Mouse (Mus musculus): ENCODE measurements around the gene Parp8. TPM values are rescaled to one million over a fixed set of nuclear protein-coding genes. Genes with fewer than 3 reads are reported as not detected.

Parp8 gene
- polyA plus RNA-seq, 1 experiment from 2014 or later = 39.9 TPM

DNA sequence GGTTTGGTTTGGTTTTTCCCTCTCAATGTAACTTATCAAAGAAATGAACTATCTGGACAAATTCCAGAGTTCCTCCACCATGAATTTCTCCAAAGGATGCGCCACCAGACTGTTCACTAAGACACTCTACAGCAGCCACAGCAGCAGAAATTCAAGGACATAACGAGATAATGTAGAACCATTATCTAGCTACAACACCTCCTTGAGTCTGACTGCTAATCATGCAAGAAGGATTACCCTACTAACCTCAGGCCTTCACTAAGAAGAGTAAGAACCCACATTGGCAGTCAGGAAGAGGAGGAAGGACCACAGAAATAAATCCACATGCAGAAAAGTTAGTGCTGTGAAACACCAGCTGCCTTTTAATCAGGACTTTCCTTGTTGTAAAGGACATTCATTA, 11.8 kb downstream of the Parp8 start:
- no peak for ATAC-seq (ENCODE audit: low FRiP score)
- Histone ChIP-seq H3K4me2 (no peak overlapping the region), H3K4me3 (replicated peaks) (no peak overlapping the region), H3K9ac (replicated peaks) (no peak overlapping the region), H3K27ac (replicated peaks) (no peak overlapping the region), H3K27me3 (replicated peaks) (no peaks in the 10 kb centered on the region), H3K9me3 (replicated peaks) (no peaks in the 10 kb centered on the region), H3K4me1 (peaks cover 6% of the 10 kb centered on the region; the same call in 1 of the 2 replicates), H3K36me3 (no peaks in the 10 kb centered on the region; the same call in 1 of the 2 replicates)
- 80% methylated on average over 2 of the region's 2 CpGs for WGBS

DNA sequence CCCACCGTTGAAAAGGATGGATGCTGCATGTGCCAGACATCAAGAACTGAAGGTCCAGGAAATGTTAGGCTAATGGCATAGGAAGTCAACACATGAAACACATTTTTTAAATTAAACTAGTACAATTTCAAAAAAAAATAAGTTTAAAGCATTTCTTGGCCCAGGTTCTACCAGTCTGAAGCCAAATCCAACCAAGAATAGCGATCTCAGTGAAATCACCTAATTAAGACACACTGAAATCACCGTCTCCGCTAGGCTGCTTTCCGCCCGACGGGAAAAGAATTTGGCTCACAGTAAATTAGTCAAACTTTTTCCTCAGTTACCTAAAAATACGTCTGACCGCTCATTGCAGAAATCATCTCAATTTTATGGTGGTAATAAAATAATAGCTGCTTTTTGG, 13.3 kb downstream of the Parp8 start:
- no peak overlapping the region for H3K4me2 ChIP-seq
- 90% methylated on average over 9 of the region's 9 CpGs for WGBS
- no peak overlapping the region for H3K9ac ChIP-seq (replicated peaks)
- no peak overlapping the region for H3K4me3 ChIP-seq (replicated peaks)
- ATAC-seq (ENCODE audit: low FRiP score) = no peak
- no peaks in the 10 kb centered on the region for H3K27me3 ChIP-seq (replicated peaks)
- H3K4me1 ChIP-seq = peaks cover 6% of the 10 kb centered on the region; the same call in 1 of the 2 replicates
- H3K36me3 ChIP-seq = no peaks in the 10 kb centered on the region; the same call in 1 of the 2 replicates
- no peaks in the 10 kb centered on the region for H3K9me3 ChIP-seq (replicated peaks)
- no peak overlapping the region for H3K27ac ChIP-seq (replicated peaks)

DNA sequence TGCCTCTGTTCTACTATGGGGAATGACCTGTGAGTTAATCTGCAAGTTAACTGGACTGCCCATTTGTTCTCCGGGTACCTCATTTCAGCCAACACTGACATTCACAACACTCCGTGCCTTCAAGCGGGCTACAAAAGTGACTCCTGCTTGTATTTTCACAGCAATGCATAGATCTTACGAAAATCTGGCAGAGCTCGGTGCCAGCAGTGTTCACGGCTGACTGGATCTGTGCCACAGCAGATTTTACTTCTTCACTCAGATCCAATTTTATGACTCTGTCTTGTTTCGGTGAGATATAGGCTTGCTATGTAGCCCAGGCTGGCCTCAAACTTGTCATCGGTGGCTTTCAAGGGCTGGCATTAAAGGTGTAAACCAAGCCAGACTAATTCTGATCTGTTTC, 15.2 kb downstream of the Parp8 start:
- H3K4me1 ChIP-seq = peaks cover 15% of the 10 kb centered on the region
- 0 out of 2 replicates have a peak, but pooled peaks have one; percentile 18 for ATAC-seq (ENCODE audit: low FRiP score)
- H3K4me3 ChIP-seq (replicated peaks) = no peak overlapping the region
- H3K9me3 ChIP-seq (replicated peaks) = no peaks in the 10 kb centered on the region
- H3K9ac ChIP-seq (replicated peaks) = no peak overlapping the region
- 58% methylated on average over 8 of the region's 8 CpGs for WGBS
- no peaks in the 10 kb centered on the region for H3K27me3 ChIP-seq (replicated peaks)
- H3K4me2 ChIP-seq = no peak overlapping the region
- H3K36me3 ChIP-seq = no peaks in the 10 kb centered on the region; the same call in 1 of the 2 replicates
- H3K27ac ChIP-seq (replicated peaks) = peak overlapping the region; percentile 41; the same call in 1 of the 2 replicates

DNA sequence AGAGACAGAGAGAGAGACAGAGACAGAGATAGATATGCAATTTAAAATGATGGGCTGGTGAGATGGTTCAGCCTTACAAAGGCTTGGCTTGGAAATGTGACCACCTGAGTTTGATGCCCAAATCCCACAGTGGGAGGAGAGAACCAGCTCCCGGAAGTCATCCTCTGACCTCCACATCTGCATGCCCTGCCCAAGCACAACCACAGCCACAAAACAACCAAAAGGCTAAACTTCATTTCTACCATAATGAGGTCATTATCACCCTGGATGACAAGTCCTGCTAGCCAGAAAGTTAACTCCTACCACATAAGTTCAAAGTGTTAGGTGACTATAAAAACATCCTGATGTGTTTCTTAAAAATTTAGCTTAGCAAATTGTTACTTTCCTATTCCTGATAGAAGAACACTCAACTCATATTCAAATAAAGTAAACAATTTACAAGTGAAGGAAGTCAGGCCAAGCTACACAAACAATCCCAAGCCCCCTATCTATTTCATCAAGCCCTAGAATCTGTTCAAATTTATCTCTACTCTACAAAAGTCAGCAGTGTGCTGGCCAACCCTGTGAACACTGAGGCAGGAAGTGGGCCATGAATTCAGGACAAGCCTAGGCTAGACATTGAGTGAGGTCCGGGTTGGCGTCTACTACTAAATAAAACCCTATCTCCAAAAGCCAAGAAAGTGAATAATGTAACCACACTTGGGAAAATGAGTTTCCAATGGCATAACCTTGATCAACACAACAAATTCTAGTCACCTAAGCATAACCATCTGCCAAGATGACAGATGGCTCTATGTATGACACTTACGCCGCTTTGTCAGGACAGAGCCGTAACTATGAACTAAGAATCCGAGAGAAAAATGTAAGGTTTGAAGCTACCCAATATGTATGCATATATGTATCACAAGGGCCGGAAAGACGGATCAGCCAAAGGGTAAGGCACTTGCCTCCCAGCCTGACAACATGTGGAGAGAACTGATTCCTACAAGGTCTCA, 17.0 kb downstream of the Parp8 start:
- Histone ChIP-seq H3K36me3 (no peaks in the 10 kb centered on the region; the same call in 1 of the 2 replicates), H3K4me3 (replicated peaks) (no peak overlapping the region), H3K9me3 (replicated peaks) (no peaks in the 10 kb centered on the region), H3K9ac (replicated peaks) (no peak overlapping the region), H3K4me2 (no peak overlapping the region), H3K4me1 (peaks cover 15% of the 10 kb centered on the region), H3K27ac (replicated peaks) (no peak overlapping the region), H3K27me3 (replicated peaks) (no peaks in the 10 kb centered on the region)
- 94% methylated on average over 9 of the region's 9 CpGs for WGBS
- no peak for ATAC-seq (ENCODE audit: low FRiP score)

DNA sequence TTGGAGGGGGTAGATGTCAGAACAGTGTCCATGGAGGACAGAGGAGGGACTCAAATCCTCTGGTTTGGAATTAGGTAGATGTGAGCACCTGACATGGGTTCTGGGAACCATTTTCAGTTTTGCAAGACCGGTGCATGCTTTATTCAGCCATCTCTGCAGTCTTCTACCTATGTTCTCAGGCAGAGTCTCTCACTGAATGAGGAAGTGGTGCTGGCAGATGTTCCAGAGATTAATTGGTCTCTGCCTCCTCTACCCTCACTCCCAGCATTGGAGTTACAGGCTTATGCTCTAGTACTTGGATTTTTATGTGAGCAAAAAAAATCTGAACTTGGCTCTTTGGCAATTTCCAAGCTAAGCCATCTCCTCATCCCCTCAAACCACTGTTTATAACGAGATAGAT, 17.8 kb downstream of the Parp8 start:
- no peak for ATAC-seq (ENCODE audit: low FRiP score)
- 98% methylated on average over 2 of the region's 2 CpGs for WGBS

DNA sequence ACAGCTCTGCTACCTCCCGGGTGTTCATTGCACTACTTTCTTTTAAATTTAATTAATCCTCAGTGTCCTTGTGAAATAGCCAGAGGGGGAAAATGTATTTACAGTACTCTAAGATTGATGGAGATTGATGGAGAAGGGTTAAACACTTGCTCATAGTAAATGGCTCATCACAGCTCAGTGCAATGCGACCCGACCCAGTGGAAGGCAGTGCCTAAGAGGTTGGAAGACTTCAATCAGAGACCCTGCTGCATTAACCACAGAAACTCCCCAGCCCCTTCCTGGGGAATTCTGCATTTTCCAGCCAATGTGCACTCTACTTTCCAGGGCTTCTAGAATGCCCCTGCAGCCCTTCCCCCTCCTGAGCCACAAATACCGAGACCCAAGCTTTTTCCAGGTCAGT, 18.7 kb downstream of the Parp8 start:
- no peak for ATAC-seq (ENCODE audit: low FRiP score)
- Histone ChIP-seq H3K4me2 (no peak overlapping the region), H3K4me1 (peaks cover 15% of the 10 kb centered on the region), H3K9me3 (replicated peaks) (no peaks in the 10 kb centered on the region), H3K4me3 (replicated peaks) (no peak overlapping the region), H3K27me3 (replicated peaks) (no peaks in the 10 kb centered on the region), H3K36me3 (no peaks in the 10 kb centered on the region), H3K27ac (replicated peaks) (no peak overlapping the region), H3K9ac (replicated peaks) (no peak overlapping the region)
- WGBS = 31% methylated on average over 4 of the region's 4 CpGs

More for the DNA sequence above, 17.8 kb downstream of the Parp8 start:
- Histone ChIP-seq H3K9ac (replicated peaks) (no peak overlapping the region), H3K4me3 (replicated peaks) (no peak overlapping the region), H3K9me3 (replicated peaks) (no peaks in the 10 kb centered on the region), H3K4me2 (no peak overlapping the region), H3K27ac (replicated peaks) (no peak overlapping the region), H3K4me1 (peaks cover 15% of the 10 kb centered on the region), H3K36me3 (no peaks in the 10 kb centered on the region; the same call in 1 of the 2 replicates), H3K27me3 (replicated peaks) (no peaks in the 10 kb centered on the region)

DNA sequence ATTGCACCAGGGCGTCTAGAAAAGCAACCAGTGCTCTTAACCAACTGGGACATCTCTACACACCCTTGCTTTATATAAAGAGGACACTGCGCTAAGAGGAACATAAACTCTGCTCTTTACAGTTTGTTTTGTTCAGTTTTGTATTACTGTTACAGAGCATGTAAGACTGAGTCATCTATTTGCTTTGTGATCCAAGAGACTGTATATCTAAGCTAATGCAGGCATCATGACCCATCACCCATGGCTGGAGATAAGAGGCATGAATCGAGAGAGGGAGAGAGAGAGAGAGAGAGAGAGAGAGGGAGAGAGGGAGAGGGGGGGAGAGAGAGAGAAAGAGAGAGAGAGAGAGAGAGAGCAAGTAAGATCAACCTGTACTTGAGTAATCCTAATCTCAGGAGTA, 24.8 kb downstream of the Parp8 start:
- H3K27me3 ChIP-seq (replicated peaks) = no peaks in the 10 kb centered on the region
- WGBS = 89% methylated on average over 3 of the region's 3 CpGs
- H3K4me2 ChIP-seq = no peak overlapping the region
- H3K4me3 ChIP-seq (replicated peaks) = no peak overlapping the region
- H3K9ac ChIP-seq (replicated peaks) = no peak overlapping the region
- ATAC-seq (ENCODE audit: low FRiP score) = no peak
- H3K27ac ChIP-seq (replicated peaks) = no peak overlapping the region
- no peaks in the 10 kb centered on the region for H3K4me1 ChIP-seq
- no peaks in the 10 kb centered on the region for H3K9me3 ChIP-seq (replicated peaks)
- H3K36me3 ChIP-seq = no peaks in the 10 kb centered on the region; the same call in 1 of the 2 replicates

DNA sequence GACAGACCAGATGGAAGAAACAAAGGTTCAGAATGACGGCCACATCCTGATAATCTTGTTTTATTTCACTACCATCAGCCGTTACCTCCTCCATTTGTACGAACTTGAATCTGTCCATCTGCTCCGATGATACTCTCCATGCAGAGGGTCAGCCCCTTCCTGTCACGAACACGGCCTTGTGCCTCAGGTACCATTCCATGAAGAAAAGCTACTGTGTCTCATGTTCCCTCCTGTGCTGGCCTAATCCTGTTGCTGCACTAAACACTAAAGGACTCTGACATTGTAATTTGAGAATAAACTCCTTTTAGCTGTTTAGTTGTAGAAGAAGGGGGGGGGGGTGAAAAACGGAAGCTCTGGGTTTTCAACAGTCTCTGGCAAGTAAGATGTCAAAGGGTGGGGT, 33.8 kb downstream of the Parp8 start:
- H3K36me3 ChIP-seq = no peaks in the 10 kb centered on the region
- no peak overlapping the region for H3K27ac ChIP-seq (replicated peaks)
- no peaks in the 10 kb centered on the region for H3K27me3 ChIP-seq (replicated peaks)
- no peak overlapping the region for H3K4me3 ChIP-seq (replicated peaks)
- H3K4me1 ChIP-seq = peaks cover 14% of the 10 kb centered on the region
- ATAC-seq (ENCODE audit: low FRiP score) = no peak
- H3K9me3 ChIP-seq (replicated peaks) = no peaks in the 10 kb centered on the region
- WGBS = 81% methylated on average over 7 of the region's 7 CpGs
- no peak overlapping the region for H3K4me2 ChIP-seq
- H3K9ac ChIP-seq (replicated peaks) = no peak overlapping the region

DNA sequence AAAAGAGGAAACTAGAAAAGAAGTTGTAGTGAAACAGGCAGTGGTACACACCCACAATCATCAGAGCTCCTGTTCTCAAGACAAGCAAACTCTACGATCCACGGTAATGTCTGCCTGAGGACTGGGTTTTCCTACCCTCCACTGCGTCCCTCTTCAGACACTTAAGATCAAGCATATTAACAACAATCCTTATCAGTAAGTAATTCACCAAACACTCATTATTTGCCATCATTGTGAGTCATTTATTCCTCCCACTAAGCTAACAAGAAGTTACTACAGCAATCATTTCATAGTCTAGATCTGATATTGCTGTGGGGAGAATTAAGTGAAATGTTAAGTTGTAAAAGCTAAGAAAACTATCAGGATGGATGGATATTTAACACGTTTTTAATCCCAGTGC, 35.0 kb downstream of the Parp8 start:
- peaks cover 14% of the 10 kb centered on the region for H3K4me1 ChIP-seq
- H3K27ac ChIP-seq (replicated peaks) = no peak overlapping the region
- no peak overlapping the region for H3K4me2 ChIP-seq
- H3K4me3 ChIP-seq (replicated peaks) = no peak overlapping the region
- WGBS = 76% methylated on average over 4 of the region's 4 CpGs
- H3K27me3 ChIP-seq (replicated peaks) = no peaks in the 10 kb centered on the region
- H3K9me3 ChIP-seq (replicated peaks) = no peaks in the 10 kb centered on the region
- no peaks in the 10 kb centered on the region for H3K36me3 ChIP-seq
- H3K9ac ChIP-seq (replicated peaks) = no peak overlapping the region
- no peak for ATAC-seq (ENCODE audit: low FRiP score)

DNA sequence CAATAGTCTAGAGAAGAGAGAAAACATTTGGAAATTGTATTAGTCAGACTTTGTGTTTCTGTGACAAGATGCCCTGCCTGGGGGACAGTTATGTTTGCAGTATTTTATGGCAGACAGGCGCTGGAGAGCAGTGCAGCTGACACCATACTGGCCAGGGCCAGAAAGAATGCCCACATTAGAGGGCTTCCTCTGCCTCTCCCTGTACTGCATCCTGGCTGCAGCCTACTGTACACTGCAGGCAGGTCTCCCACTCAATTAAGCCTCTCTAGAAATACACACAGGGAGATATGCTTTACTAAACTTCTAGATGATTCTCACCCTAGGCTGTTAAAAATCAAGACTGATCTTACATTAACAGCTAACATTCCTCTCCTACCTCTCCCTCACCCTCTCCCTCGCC, 36.6 kb downstream of the Parp8 start:
- Histone ChIP-seq H3K9me3 (replicated peaks) (no peaks in the 10 kb centered on the region), H3K27ac (replicated peaks) (no peak overlapping the region), H3K4me1 (peaks cover 14% of the 10 kb centered on the region), H3K4me3 (replicated peaks) (no peak overlapping the region), H3K27me3 (replicated peaks) (no peaks in the 10 kb centered on the region), H3K4me2 (no peak overlapping the region), H3K36me3 (no peaks in the 10 kb centered on the region), H3K9ac (replicated peaks) (no peak overlapping the region)
- ATAC-seq (ENCODE audit: low FRiP score) = no peak
- 64% methylated on average over 2 of the region's 2 CpGs for WGBS

DNA sequence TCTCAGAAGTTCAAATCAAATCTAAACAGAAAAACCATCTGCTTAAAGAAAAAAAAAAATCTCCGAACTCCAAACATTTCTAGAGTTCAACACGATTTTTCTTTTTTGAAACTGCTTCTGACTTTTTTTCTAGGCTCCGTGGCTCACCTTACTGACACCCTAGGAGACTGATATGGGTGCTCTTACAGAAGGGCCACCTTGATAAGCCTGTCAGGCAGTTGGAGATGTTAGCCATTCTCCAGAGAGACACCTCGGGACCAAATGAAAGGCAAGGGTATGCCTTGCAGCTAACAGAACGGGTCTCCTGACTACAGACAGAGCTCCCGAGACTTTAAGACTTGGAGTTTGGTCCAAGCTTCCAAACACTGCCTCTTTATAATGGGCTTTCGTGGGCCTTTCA, 37.1 kb downstream of the Parp8 start:
- H3K27ac ChIP-seq (replicated peaks) = no peak overlapping the region
- 81% methylated on average over 7 of the region's 7 CpGs for WGBS
- H3K27me3 ChIP-seq (replicated peaks) = no peaks in the 10 kb centered on the region
- no peak overlapping the region for H3K9ac ChIP-seq (replicated peaks)
- no peaks in the 10 kb centered on the region for H3K36me3 ChIP-seq
- peaks cover 14% of the 10 kb centered on the region for H3K4me1 ChIP-seq
- H3K4me3 ChIP-seq (replicated peaks) = no peak overlapping the region
- no peaks in the 10 kb centered on the region for H3K9me3 ChIP-seq (replicated peaks)
- no peak for ATAC-seq (ENCODE audit: low FRiP score)
- no peak overlapping the region for H3K4me2 ChIP-seq

DNA sequence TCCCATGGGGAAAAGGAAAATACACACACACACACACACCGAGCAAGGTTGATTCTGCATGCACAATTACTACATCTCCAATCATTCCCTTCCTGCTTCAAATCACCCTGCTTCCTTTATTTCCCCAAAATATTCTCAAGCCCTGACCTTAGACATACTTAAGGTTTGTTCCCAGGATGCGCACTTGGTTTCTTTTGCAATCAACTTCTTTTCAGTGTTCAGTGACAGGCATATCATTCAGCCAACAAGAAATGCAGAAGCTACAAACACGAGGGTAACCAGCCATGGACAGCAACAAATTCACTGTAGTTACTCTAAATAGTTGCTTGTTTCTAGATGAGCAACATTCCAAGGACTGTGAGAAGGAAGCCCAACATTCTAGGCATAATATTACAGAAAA, 38.1 kb downstream of the Parp8 start:
- WGBS = 52% methylated on average over 3 of the region's 3 CpGs
- Histone ChIP-seq H3K9me3 (replicated peaks) (no peaks in the 10 kb centered on the region), H3K27ac (replicated peaks) (no peak overlapping the region), H3K36me3 (no peaks in the 10 kb centered on the region), H3K9ac (replicated peaks) (no peak overlapping the region), H3K27me3 (replicated peaks) (no peaks in the 10 kb centered on the region), H3K4me2 (no peak overlapping the region), H3K4me1 (peaks cover 14% of the 10 kb centered on the region), H3K4me3 (replicated peaks) (no peak overlapping the region)
- no peak for ATAC-seq (ENCODE audit: low FRiP score)
